ENCODE assay signal across 22 mouse cellular contexts in the genomic region with DNA sequence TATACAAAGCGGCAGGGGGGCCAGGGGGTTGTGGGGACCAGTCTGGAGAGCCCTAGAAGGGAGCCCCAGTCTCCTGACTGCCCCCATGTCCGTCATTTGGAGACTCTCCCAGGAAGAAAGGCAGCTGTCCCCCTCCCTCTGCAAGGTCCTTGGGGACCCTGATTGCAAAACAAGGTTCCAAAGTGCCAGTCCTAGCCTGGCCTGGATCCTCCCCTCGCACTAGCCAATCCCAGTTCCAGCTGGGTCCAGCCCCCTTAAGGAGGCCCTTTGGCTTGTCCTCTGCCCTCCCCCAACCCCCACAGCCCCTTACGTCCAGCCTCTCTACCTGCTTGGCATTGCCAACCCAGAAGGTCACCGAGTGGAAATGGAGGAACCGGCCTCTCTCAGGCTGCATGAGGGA. TPM values are rescaled to one million over a fixed set of nuclear protein-coding genes. Genes with fewer than 3 reads are reported as not detected.
DNase-seq lines count a peak whose midpoint lies in the region; ATAC-seq and TF ChIP-seq lines count a peak whose summit lies in the region.
"Had no signal": no experiment of that assay in that cellular context is flagged by ENCODE, and none has a peak within 500 bp of the region (broad histone marks: within the 10 kb centered on the region; RNA-seq: fewer than 3 reads in every experiment).

No protein-coding gene starts in this region.

- no peak overlapping the region for H3K4me2 ChIP-seq in stomach, embryonic 15.5 days
- no peak overlapping the region for H3K4me2 ChIP-seq in stomach, postnatal 0 days (replicated peaks; ENCODE audit: low read depth)
- no peak overlapping the region for H3K4me2 ChIP-seq in hindbrain, embryonic 13.5 days
- H3K4me2 ChIP-seq in forebrain, embryonic 14.5 days (ENCODE audit: low read length): no peak overlapping the region
- H3K4me2 ChIP-seq: embryonic facial prominence, embryonic 15.5 days; lung, embryonic 14.5 days; midbrain, embryonic 12.5 days had no signal

- peak; percentile 96 for DNase-seq in heart, adult 11 months
- DNase-seq in heart, embryonic 10.5 days (ENCODE audit: low spot score): no peak
- DNase-seq in stomach, postnatal 0 days (ENCODE audit: low spot score): no peak
- DNase-seq in kidney, postnatal 36 days: peak; percentile 86 to 91
- DNase-seq in forebrain, embryonic 14.5 days (ENCODE audit: low spot score): no peak
- DNase-seq: cerebellum, adult 9-11 months; embryo, embryonic 11 days; lung, embryonic 14.5 days; lung, postnatal 4 days; right cerebral cortex, postnatal 4 days; thymus, postnatal 4 days had no signal

- H3K4me1 ChIP-seq in heart, embryonic 10.5 days: peaks cover 3% of the 10 kb centered on the region; the same call in 1 of the 2 replicates
- H3K4me1 ChIP-seq in stomach, embryonic 15.5 days: no peaks in the 10 kb centered on the region
- H3K4me1 ChIP-seq in stomach, postnatal 0 days (replicated peaks; ENCODE audit: control insufficient read depth, insufficient read depth): no peaks in the 10 kb centered on the region
- H3K4me1 ChIP-seq in hindbrain, embryonic 13.5 days (replicated peaks): no peaks in the 10 kb centered on the region
- no peaks in the 10 kb centered on the region for H3K4me1 ChIP-seq in forebrain, embryonic 14.5 days (ENCODE audit: control insufficient read depth, insufficient read depth, low read length)
- H3K4me1 ChIP-seq: embryonic facial prominence, embryonic 15.5 days; forebrain, embryonic 10.5 days; limb, embryonic 10.5 days; midbrain, embryonic 12.5 days had no signal

- H3K27ac ChIP-seq in heart, embryonic 10.5 days: no peak overlapping the region
- H3K27ac ChIP-seq in stomach, embryonic 15.5 days: no peak overlapping the region
- no peak overlapping the region for H3K27ac ChIP-seq in stomach, postnatal 0 days (replicated peaks)
- H3K27ac ChIP-seq in hindbrain, embryonic 13.5 days: no peak overlapping the region
- no peak overlapping the region for H3K27ac ChIP-seq in forebrain, embryonic 14.5 days (ENCODE audit: low read depth, low read length)
- H3K27ac ChIP-seq: embryonic facial prominence, embryonic 15.5 days; forebrain, embryonic 10.5 days; limb, embryonic 10.5 days; midbrain, embryonic 12.5 days had no signal

- ATAC-seq in stomach, embryonic 15.5 days (ENCODE audit: insufficient read depth, low FRiP score, low read depth): peak; percentile 39; the same call in 1 of the 2 replicates
- no peak for ATAC-seq in stomach, postnatal 0 days (ENCODE audit: low FRiP score, low TSS enrichment)
- ATAC-seq in hindbrain, embryonic 13.5 days (ENCODE audit: low FRiP score): no peak
- ATAC-seq in forebrain, embryonic 14.5 days: no peak
- ATAC-seq: inflammation-experienced regulatory T-cells, adult 6 months had no signal

- TF ChIP-seq CTCF in stomach, postnatal 0 days (IDR thresholded peaks at IDR 0.05; ENCODE audit: low read depth): no peak

- no peaks in the 10 kb centered on the region for H3K9me3 ChIP-seq in heart, embryonic 10.5 days
- H3K9me3 ChIP-seq in stomach, embryonic 15.5 days: no peaks in the 10 kb centered on the region
- no peaks in the 10 kb centered on the region for H3K9me3 ChIP-seq in stomach, postnatal 0 days (ENCODE audit: control insufficient read depth, low read length)
- no peaks in the 10 kb centered on the region for H3K9me3 ChIP-seq in hindbrain, embryonic 13.5 days
- no peaks in the 10 kb centered on the region for H3K9me3 ChIP-seq in forebrain, embryonic 14.5 days (replicated peaks; ENCODE audit: control insufficient read depth, low read length)
- H3K9me3 ChIP-seq: embryonic facial prominence, embryonic 15.5 days; G1E; limb, embryonic 10.5 days had no signal

- no peaks in the 10 kb centered on the region for H3K36me3 ChIP-seq in heart, embryonic 10.5 days
- H3K36me3 ChIP-seq in stomach, embryonic 15.5 days: no peaks in the 10 kb centered on the region
- H3K36me3 ChIP-seq in stomach, postnatal 0 days (ENCODE audit: control insufficient read depth, insufficient read depth, low read length): no peaks in the 10 kb centered on the region
- H3K36me3 ChIP-seq in hindbrain, embryonic 13.5 days: no peaks in the 10 kb centered on the region
- no peaks in the 10 kb centered on the region for H3K36me3 ChIP-seq in forebrain, embryonic 14.5 days (ENCODE audit: control insufficient read depth, insufficient read depth, low read length)
- H3K36me3 ChIP-seq: embryonic facial prominence, embryonic 15.5 days; forebrain, embryonic 10.5 days; G1E; limb, embryonic 10.5 days; midbrain, embryonic 12.5 days had no signal

- H3K4me3 ChIP-seq in heart, embryonic 10.5 days: no peak overlapping the region
- H3K4me3 ChIP-seq in stomach, embryonic 15.5 days (replicated peaks): no peak overlapping the region
- no peak overlapping the region for H3K4me3 ChIP-seq in stomach, postnatal 0 days (ENCODE audit: low read depth, low read length)
- no peak overlapping the region for H3K4me3 ChIP-seq in hindbrain, embryonic 13.5 days
- no peak overlapping the region for H3K4me3 ChIP-seq in forebrain, embryonic 14.5 days (ENCODE audit: low read depth, low read length)
- H3K4me3 ChIP-seq: embryonic facial prominence, embryonic 15.5 days; forebrain, embryonic 10.5 days; limb, embryonic 10.5 days; midbrain, embryonic 12.5 days had no signal

- no peak for TF ChIP-seq EP300 in stomach, postnatal 0 days (optimal IDR thresholded peaks at IDR 0.05)

- H3K27me3 ChIP-seq in heart, embryonic 10.5 days (ENCODE audit: insufficient read depth, poor library complexity, severe bottlenecking): peaks cover 6% of the 10 kb centered on the region; the same call in 1 of the 2 replicates
- H3K27me3 ChIP-seq in stomach, embryonic 15.5 days (replicated peaks): no peaks in the 10 kb centered on the region
- no peaks in the 10 kb centered on the region for H3K27me3 ChIP-seq in stomach, postnatal 0 days (ENCODE audit: control insufficient read depth, insufficient read depth, low read length)
- H3K27me3 ChIP-seq in hindbrain, embryonic 13.5 days: no peaks in the 10 kb centered on the region
- no peaks in the 10 kb centered on the region for H3K27me3 ChIP-seq in forebrain, embryonic 14.5 days (replicated peaks; ENCODE audit: control insufficient read depth, insufficient read depth, low read length)
- H3K27me3 ChIP-seq: embryonic facial prominence, embryonic 15.5 days; midbrain, embryonic 12.5 days had no signal

- no peak overlapping the region for H3K9ac ChIP-seq in stomach, embryonic 15.5 days
- H3K9ac ChIP-seq in stomach, postnatal 0 days (ENCODE audit: low read length): no peak overlapping the region
- H3K9ac ChIP-seq in hindbrain, embryonic 13.5 days: no peak overlapping the region
- no peak overlapping the region for H3K9ac ChIP-seq in forebrain, embryonic 14.5 days (ENCODE audit: low read length)
- H3K9ac ChIP-seq: embryonic facial prominence, embryonic 15.5 days; lung, embryonic 14.5 days; midbrain, embryonic 12.5 days had no signal

- 70% methylated on average over 6 of the region's 6 CpGs for WGBS in heart, embryonic 10.5 days
- WGBS in stomach, embryonic 15.5 days: 77% methylated on average over 6 of the region's 6 CpGs
- WGBS in stomach, postnatal 0 days: 75% methylated on average over 6 of the region's 6 CpGs
- WGBS in hindbrain, embryonic 13.5 days: 73% methylated on average over 6 of the region's 6 CpGs
- WGBS in forebrain, embryonic 14.5 days: 73% methylated on average over 6 of the region's 6 CpGs

RNA-seq across cellular contexts. Expression of a gene that starts 1.0 kb away (rescaled TPM):
- polyA plus RNA-seq in heart, embryonic 10.5 days (2016; fragmentation: Nextera tagmentation; extraction: Ambion mirVana): 0.35 TPM in 1 of 2 replicates, not detected in the other
- 2.2 and 5.3 TPM in 2 replicates for polyA plus RNA-seq in stomach, embryonic 15.5 days (2015; fragmentation: Nextera tagmentation; extraction: Ambion mirVana)
- 0.69 and 0.99 TPM in 2 replicates for polyA plus RNA-seq in stomach, postnatal 0 days (2015; fragmentation: Nextera tagmentation; extraction: Ambion mirVana)
- not detected in 2 replicates for polyA plus RNA-seq in hindbrain, embryonic 13.5 days (2015; fragmentation: Nextera tagmentation; extraction: Ambion mirVana)
- polyA plus RNA-seq in forebrain, embryonic 14.5 days (2014; fragmentation: Nextera tagmentation; extraction: Ambion mirVana): not detected in 2 replicates
- polyA plus RNA-seq: embryonic facial prominence, embryonic 15.5 days; G1E; heart, postnatal 0 days; hindbrain, embryonic 11.5 days; inflammation-experienced regulatory T-cells, adult 6 months; limb, embryonic 10.5 days; lung, embryonic 14.5 days; midbrain, embryonic 12.5 days; neural tube, embryonic 14.5 days had no signal

RNA-seq across cellular contexts. Expression of a gene that starts 12.3 kb away (rescaled TPM):
- 73.2 and 85.3 TPM in 2 replicates for polyA plus RNA-seq in heart, embryonic 10.5 days (2016; fragmentation: Nextera tagmentation; extraction: Ambion mirVana)
- polyA plus RNA-seq in stomach, embryonic 15.5 days (2015; fragmentation: Nextera tagmentation; extraction: Ambion mirVana): 67.6 and 76.0 TPM in 2 replicates
- 48.6 and 51.4 TPM in 2 replicates for polyA plus RNA-seq in stomach, postnatal 0 days (2015; fragmentation: Nextera tagmentation; extraction: Ambion mirVana)
- 76.0 and 79.3 TPM in 2 replicates for polyA plus RNA-seq in hindbrain, embryonic 13.5 days (2015; fragmentation: Nextera tagmentation; extraction: Ambion mirVana)
- polyA plus RNA-seq in forebrain, embryonic 14.5 days (2014; fragmentation: Nextera tagmentation; extraction: Ambion mirVana): 52.5 and 63.5 TPM in 2 replicates

RNA-seq across cellular contexts. Expression of a gene that starts 39.5 kb away (rescaled TPM):
- 5.4 and 9.8 TPM in 2 replicates for polyA plus RNA-seq in heart, embryonic 10.5 days (2016; fragmentation: Nextera tagmentation; extraction: Ambion mirVana)
- 9.4 and 9.6 TPM in 2 replicates for polyA plus RNA-seq in stomach, embryonic 15.5 days (2015; fragmentation: Nextera tagmentation; extraction: Ambion mirVana)
- polyA plus RNA-seq in stomach, postnatal 0 days (2015; fragmentation: Nextera tagmentation; extraction: Ambion mirVana): 4.5 and 4.7 TPM in 2 replicates
- 12.9 and 13.1 TPM in 2 replicates for polyA plus RNA-seq in hindbrain, embryonic 13.5 days (2015; fragmentation: Nextera tagmentation; extraction: Ambion mirVana)
- 8.6 and 11.6 TPM in 2 replicates for polyA plus RNA-seq in forebrain, embryonic 14.5 days (2014; fragmentation: Nextera tagmentation; extraction: Ambion mirVana)

RNA-seq across cellular contexts. Expression of a gene that starts 49.0 kb away (rescaled TPM):
- 1.5 and 1.7 TPM in 2 replicates for polyA plus RNA-seq in heart, embryonic 10.5 days (2016; fragmentation: Nextera tagmentation; extraction: Ambion mirVana)
- polyA plus RNA-seq in stomach, embryonic 15.5 days (2015; fragmentation: Nextera tagmentation; extraction: Ambion mirVana): 1.9 and 2.3 TPM in 2 replicates
- 18.6 and 22.3 TPM in 2 replicates for polyA plus RNA-seq in stomach, postnatal 0 days (2015; fragmentation: Nextera tagmentation; extraction: Ambion mirVana)
- polyA plus RNA-seq in hindbrain, embryonic 13.5 days (2015; fragmentation: Nextera tagmentation; extraction: Ambion mirVana): 5.1 and 5.8 TPM in 2 replicates
- 6.8 and 10.5 TPM in 2 replicates for polyA plus RNA-seq in forebrain, embryonic 14.5 days (2014; fragmentation: Nextera tagmentation; extraction: Ambion mirVana)

Comparison
In these comparisons a context has a peak if more than half of its experiments do, and no peak if none do; other contexts are left out.
1. DNase-seq: peak in heart, adult 11 months (single experiment) and kidney, postnatal 36 days (2 of 2); none in heart, embryonic 10.5 days (single experiment), stomach, postnatal 0 days (single experiment) and forebrain, embryonic 14.5 days (single experiment).